Mouse (Mus musculus): ENCODE measurements around the gene Dio1. TPM values are rescaled to one million over a fixed set of nuclear protein-coding genes. Genes with fewer than 3 reads are reported as not detected.
A peak's percentile ranks its signal among the peaks of the same experiment; 100 is the strongest.

Dio1 gene
- total RNA-seq, 1 experiment = not detected

GRCm38 (mm10) chr4:107349311-107350008 is 42.5 kb upstream of the Dio1 start:
- no peaks in the 10 kb centered on the region for H3K4me1 ChIP-seq (ENCODE audit: control insufficient read depth in 2 of 2, insufficient read depth in 2 of 2, low read length in 2 of 2, poor library complexity in 1 of 2)
- TF ChIP-seq ZC3H11A (IDR thresholded peaks at IDR 0.05; ENCODE audit: borderline replicate concordance, low read depth, low read length) (peak; percentile 44; the same call in 1 of the 2 replicates), HCFC1 (IDR thresholded peaks at IDR 0.05; ENCODE audit: borderline replicate concordance, insufficient read depth, low read length) (no peak)
- H3K9me3 ChIP-seq (ENCODE audit: control insufficient read depth, insufficient read depth, low read depth, low read length) = no peaks in the 10 kb centered on the region
- no peak for DNase-seq (ENCODE audit: low read depth, low spot score)
- H3K36me3 ChIP-seq (ENCODE audit: control insufficient read depth, insufficient read depth, low read length, poor library complexity, severe bottlenecking) = no peaks in the 10 kb centered on the region; the same call in 1 of the 2 replicates
- H3K9ac ChIP-seq (ENCODE audit: insufficient read depth, low read depth, low read length, poor library complexity, severe bottlenecking) = no peak overlapping the region
- no peak overlapping the region for H3K27ac ChIP-seq (ENCODE audit: insufficient read depth, low read depth, low read length, poor library complexity, severe bottlenecking)
- H3K4me3 ChIP-seq (ENCODE audit: insufficient read depth in 1 of 2, low read depth in 1 of 2, low read length in 2 of 2, poor library complexity in 1 of 2, severe bottlenecking in 1 of 2) = no peak overlapping the region
- in situ Hi-C loops (cut with MboI; ENCODE audit: low sequenced_read_pairs in 2 of 2, unreplicated experiment in 2 of 2) = loop anchor here in 1 of 2 experiments (25.0 kb wide), 1 partner anchor 537 kb away; the partner anchor contains the start of gene Acot11

DNA sequence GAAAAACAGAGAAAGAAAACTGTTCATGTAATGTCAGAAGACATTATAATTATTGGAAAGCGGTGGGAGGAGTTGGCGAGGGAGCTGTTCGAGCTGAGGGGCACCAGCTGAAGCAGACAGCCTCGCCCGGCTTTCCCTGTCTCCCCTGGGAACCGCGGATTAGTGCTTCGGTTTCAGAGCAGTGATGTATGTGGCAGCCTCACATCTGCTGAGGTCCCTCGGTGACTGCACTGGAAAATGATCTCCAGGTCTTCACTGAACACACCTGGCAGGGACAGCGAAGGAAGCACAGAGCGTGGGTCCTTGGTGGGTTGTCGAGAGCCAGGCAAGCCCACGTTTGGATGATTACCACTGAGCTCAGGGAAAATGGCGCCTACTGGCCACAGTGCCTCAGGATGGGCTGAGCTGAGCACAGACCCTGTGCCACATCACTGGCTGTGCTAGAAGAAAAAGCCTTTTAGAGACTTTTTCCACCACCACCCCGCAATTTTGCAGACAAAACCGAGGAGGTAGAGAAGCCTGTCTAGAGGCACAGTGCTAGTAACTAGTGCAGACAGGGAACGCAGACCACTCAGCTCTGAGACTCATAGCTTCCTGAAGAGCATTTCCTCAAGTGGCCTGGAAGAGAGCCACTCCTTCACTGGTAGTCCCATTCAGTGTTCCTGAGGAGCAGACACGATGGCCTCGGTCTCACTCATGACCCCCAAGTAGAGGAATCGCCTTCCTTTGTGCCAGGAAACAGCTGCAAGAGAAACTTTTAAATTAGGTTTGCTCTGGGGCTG is 41.8 kb upstream of the Dio1 start:
- Histone ChIP-seq H3K9ac (ENCODE audit: insufficient read depth, low read depth, low read length, poor library complexity, severe bottlenecking) (no peak overlapping the region), H3K9me3 (ENCODE audit: control insufficient read depth, insufficient read depth, low read depth, low read length) (no peaks in the 10 kb centered on the region), H3K36me3 (ENCODE audit: control insufficient read depth, insufficient read depth, low read length, poor library complexity, severe bottlenecking) (no peaks in the 10 kb centered on the region; the same call in 1 of the 2 replicates), H3K4me3 (ENCODE audit: insufficient read depth in 1 of 2, low read depth in 1 of 2, low read length in 2 of 2, poor library complexity in 1 of 2, severe bottlenecking in 1 of 2) (no peak overlapping the region), H3K4me1 (ENCODE audit: control insufficient read depth in 2 of 2, insufficient read depth in 2 of 2, low read length in 2 of 2, poor library complexity in 1 of 2) (no peaks in the 10 kb centered on the region), H3K27ac (ENCODE audit: insufficient read depth, low read depth, low read length, poor library complexity, severe bottlenecking) (no peak overlapping the region)
- TF ChIP-seq CHD2 (IDR thresholded peaks at IDR 0.05; ENCODE audit: low read depth, low read length) = no peak
- TF ChIP-seq ZC3H11A (IDR thresholded peaks at IDR 0.05; ENCODE audit: borderline replicate concordance, low read depth, low read length) = no peak
- TF ChIP-seq HCFC1 (IDR thresholded peaks at IDR 0.05; ENCODE audit: borderline replicate concordance, insufficient read depth, low read length) = no peak
- no peak for TF ChIP-seq ZNF384 (IDR thresholded peaks at IDR 0.05; ENCODE audit: low read depth, low read length)
- no peak for TF ChIP-seq MAFK (IDR thresholded peaks at IDR 0.05; ENCODE audit: insufficient read depth, low read depth, low read length)
- in situ Hi-C loops (cut with MboI; ENCODE audit: low sequenced_read_pairs in 2 of 2, unreplicated experiment in 2 of 2) = no loop called here
- DNase-seq (ENCODE audit: low read depth, low spot score) = no peak

- in situ Hi-C loops (cut with MboI; ENCODE audit: low sequenced_read_pairs in 2 of 2, unreplicated experiment in 2 of 2) = no loop called here
- DNase-seq (ENCODE audit: low read depth, low spot score) = no peak
- Histone ChIP-seq H3K27ac (ENCODE audit: insufficient read depth, low read depth, low read length, poor library complexity, severe bottlenecking) (no peak overlapping the region), H3K36me3 (ENCODE audit: control insufficient read depth, insufficient read depth, low read length, poor library complexity, severe bottlenecking) (no peaks in the 10 kb centered on the region; the same call in 1 of the 2 replicates), H3K4me1 (ENCODE audit: control insufficient read depth in 2 of 2, insufficient read depth in 2 of 2, low read length in 2 of 2, poor library complexity in 1 of 2) (no peaks in the 10 kb centered on the region), H3K4me3 (ENCODE audit: insufficient read depth in 1 of 2, low read depth in 1 of 2, low read length in 2 of 2, poor library complexity in 1 of 2, severe bottlenecking in 1 of 2) (no peak overlapping the region), H3K9me3 (ENCODE audit: control insufficient read depth, insufficient read depth, low read depth, low read length) (no peaks in the 10 kb centered on the region), H3K9ac (ENCODE audit: insufficient read depth, low read depth, low read length, poor library complexity, severe bottlenecking) (no peak overlapping the region)
- TF ChIP-seq HCFC1 (IDR thresholded peaks at IDR 0.05; ENCODE audit: borderline replicate concordance, insufficient read depth, low read length) (no peak), ZNF384 (IDR thresholded peaks at IDR 0.05; ENCODE audit: low read depth, low read length) (no peak), ZC3H11A (IDR thresholded peaks at IDR 0.05; ENCODE audit: borderline replicate concordance, low read depth, low read length) (no peak), CHD2 (IDR thresholded peaks at IDR 0.05; ENCODE audit: low read depth, low read length) (no peak), MAFK (IDR thresholded peaks at IDR 0.05; ENCODE audit: insufficient read depth, low read depth, low read length) (no peak)
Observed at GRCm38 (mm10) chr4:107347221-107347620, 40.3 kb upstream of the Dio1 start.

GRCm38 (mm10) chr4:107344612-107345011 is 37.6 kb upstream of the Dio1 start:
- in situ Hi-C loops (cut with MboI; ENCODE audit: low sequenced_read_pairs in 2 of 2, unreplicated experiment in 2 of 2) = no loop called here
- no peaks in the 10 kb centered on the region for H3K9me3 ChIP-seq (ENCODE audit: control insufficient read depth, insufficient read depth, low read depth, low read length)
- TF ChIP-seq HCFC1 (IDR thresholded peaks at IDR 0.05; ENCODE audit: borderline replicate concordance, insufficient read depth, low read length) (no peak), CHD2 (IDR thresholded peaks at IDR 0.05; ENCODE audit: low read depth, low read length) (no peak), MAFK (IDR thresholded peaks at IDR 0.05; ENCODE audit: insufficient read depth, low read depth, low read length) (no peak), ZC3H11A (IDR thresholded peaks at IDR 0.05; ENCODE audit: borderline replicate concordance, low read depth, low read length) (no peak), ZNF384 (IDR thresholded peaks at IDR 0.05; ENCODE audit: low read depth, low read length) (no peak)

More at GRCm38 (mm10) chr4:107344612-107345011, 37.6 kb upstream of the Dio1 start:
- Histone ChIP-seq H3K4me1 (ENCODE audit: control insufficient read depth in 2 of 2, insufficient read depth in 2 of 2, low read length in 2 of 2, poor library complexity in 1 of 2) (no peaks in the 10 kb centered on the region), H3K27ac (ENCODE audit: insufficient read depth, low read depth, low read length, poor library complexity, severe bottlenecking) (no peak overlapping the region), H3K9ac (ENCODE audit: insufficient read depth, low read depth, low read length, poor library complexity, severe bottlenecking) (no peak overlapping the region), H3K4me3 (ENCODE audit: insufficient read depth in 1 of 2, low read depth in 1 of 2, low read length in 2 of 2, poor library complexity in 1 of 2, severe bottlenecking in 1 of 2) (no peak overlapping the region), H3K36me3 (ENCODE audit: control insufficient read depth, insufficient read depth, low read length, poor library complexity, severe bottlenecking) (no peaks in the 10 kb centered on the region)
- no peak for DNase-seq (ENCODE audit: low read depth, low spot score)
